Mouse (Mus musculus): ENCODE data around the gene Bin2.

The Bin2 gene

GRCm38 (mm10) chr15:100681770-100682169, 12.4 kb upstream of the Bin2 start:
- no peak for DNase-seq

- DNase-seq: peak; percentile 71
Measured at GRCm38 (mm10) chr15:100680381-100680780, 11.0 kb upstream of the Bin2 start.

GRCm38 (mm10) chr15:100679005-100679404, 9.7 kb upstream of the Bin2 start:
- no peak for DNase-seq

DNA sequence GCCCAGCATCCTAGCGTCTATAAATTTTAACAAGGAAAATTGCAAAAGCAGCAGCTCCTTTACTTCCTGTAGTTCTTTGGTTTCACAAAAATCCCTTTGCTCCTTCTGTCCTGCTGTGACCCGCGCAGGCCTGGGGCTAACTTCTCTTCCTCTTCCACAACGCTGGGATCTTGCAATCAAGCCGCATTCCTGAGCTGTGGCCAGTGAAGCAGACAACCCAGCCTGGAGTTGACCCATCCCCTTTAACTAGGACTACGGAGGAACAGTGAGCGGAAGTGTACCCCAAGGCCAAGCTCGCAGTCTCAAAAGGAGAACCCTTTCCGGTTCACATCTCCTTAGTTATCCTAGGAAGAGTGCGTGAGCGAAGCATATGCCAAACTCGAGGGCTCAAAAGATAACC, 9.2 kb upstream of the Bin2 start:
- DNase-seq: no peak

DNA sequence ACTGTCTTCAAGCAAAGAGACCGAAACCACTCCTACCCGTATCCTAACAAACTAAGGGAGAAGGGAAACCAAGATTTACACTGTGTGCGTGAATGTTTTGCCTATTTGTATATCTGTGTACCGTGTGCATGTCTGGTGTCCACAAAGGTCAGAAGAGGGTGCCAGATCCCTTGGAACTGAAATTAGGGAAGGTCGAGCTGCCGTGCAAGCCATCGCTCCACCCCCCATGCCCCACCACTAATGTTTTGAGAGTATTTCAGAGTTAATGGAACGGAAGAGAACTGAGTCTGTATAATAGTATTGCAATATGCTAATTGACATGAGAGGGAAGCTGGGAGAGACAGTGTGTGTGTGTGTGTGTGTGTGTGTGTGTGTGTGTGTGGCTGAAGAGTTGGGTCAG, 8.3 kb upstream of the Bin2 start:
- DNase-seq: no peak

DNA sequence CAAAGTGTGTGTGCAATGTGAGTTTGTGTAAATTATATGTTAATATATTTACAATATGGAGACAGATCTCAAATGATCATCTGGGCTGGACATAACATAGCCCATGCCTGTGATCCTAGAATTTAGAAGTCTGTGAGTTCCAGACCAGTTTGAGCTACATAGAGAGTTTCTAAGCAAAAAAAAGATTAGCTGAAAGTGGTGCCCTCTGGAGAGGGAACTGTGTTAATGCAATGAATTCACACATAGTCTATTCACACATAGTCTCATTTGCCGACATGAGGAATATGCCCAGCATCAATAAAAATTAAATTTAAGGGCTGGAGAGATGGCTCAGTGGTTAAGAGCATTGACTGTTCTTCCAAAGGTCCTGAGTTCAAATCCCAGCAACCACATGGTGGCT, 7.2 kb upstream of the Bin2 start:
- no peak for DNase-seq

DNA sequence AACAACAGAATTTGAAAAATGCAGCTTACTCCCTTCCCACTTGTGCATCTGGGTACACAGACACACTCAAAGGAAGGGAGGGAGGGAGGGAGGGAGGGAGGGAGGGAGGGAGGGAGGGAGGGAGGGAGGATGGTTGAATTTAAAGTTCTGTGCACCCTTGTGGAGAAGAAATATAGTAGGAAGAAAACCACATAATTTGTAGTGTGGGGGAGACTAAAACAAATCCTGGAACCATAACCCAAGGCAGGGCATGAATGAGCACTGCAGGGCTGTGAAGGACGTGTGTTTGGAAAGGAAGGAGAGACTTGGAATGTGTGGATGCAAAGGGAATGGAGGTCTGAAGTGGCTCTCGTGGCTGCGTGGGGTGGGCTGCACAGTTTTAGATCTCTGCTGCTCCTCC, 6.1 kb upstream of the Bin2 start:
- no peak for DNase-seq

DNA sequence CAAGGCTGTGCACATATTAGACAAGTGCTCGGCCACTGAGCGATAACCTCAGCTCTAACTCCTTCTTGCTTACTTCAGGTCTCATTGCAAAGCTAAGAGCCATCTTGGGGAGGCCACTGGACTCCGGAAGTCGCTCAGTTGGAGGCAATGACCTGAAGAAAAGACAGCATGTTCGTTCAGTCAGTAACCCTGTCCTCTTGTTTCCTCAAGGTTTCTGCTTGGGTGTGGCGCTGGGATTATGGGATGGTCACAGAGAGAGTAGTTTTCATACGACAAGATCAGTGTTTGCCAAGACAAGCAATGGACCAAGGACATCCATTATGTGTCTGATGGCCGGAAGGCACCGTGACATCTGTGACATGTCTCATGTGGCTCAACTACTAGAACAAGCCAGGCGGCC, 5.2 kb upstream of the Bin2 start:
- DNase-seq: no peak

DNA sequence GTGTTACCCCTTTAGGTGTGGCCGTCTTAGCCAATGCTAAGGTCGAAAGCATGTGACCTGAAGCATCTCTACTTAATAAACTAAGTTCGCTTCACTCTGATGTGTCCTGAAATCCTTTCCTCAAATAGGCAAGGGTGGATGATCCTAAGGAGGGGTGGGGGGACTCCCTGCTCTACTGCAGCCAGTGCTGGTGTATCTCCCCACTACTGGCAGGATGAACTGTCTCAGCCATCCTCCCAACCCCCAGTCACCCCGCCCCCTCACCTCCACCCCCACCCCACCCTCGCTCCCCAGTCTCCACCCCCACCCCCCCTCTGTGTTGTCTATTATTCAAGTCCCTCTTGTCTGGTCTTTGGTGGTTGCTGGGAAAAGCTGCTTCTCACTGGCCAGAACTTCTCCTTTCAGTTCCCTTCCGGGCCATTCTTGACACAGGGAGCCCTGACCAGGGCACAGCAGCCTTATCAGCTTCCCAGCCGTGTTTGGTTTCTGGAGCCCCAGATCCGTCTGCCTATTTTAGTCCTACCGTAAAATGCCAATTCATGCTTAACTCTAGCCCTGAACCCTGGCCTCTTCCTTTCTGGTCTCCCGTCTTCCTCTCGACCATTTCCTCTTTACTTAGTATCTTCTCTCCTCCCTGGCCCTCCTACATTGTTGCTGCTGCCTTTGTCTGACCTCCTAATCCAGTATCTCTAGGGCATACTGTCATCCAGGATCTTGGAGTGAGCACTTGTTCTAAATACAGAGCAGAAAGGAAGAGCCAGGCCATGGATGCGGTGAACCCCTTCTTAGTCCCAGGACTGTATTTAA, 4.4 kb upstream of the Bin2 start:
- DNase-seq: no peak

GRCm38 (mm10) chr15:100670833-100671232, 1.5 kb upstream of the Bin2 start:
- DNase-seq: no peak

GRCm38 (mm10) chr15:100670004-100670403, 651 bp upstream of the Bin2 start:
- DNase-seq: no peak

GRCm38 (mm10) chr15:100667871-100668545, 1.3 kb downstream of the Bin2 start:
- peak; percentile 63 for DNase-seq

DNA sequence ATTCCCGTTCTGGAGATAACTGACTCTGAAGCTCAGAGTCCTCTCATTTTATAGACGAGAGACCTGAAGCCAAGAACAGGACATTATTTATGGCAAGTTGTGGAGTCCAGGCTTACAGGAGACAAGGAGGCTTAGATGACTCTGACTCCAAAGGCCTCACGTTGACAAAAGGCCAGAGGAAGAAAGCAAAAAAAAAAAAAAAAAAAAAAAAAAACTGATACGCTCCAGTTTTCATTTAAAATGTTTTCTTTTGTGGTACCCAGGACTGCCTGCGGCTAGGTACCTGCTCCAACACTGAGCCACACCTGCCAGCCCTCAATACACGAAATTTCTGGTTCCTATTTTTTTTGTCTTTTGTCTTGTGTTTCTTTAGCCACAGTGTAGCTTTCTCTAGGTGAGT, 1.9 kb downstream of the Bin2 start:
- no peak for DNase-seq

- DNase-seq: peak; percentile 48
Measured at GRCm38 (mm10) chr15:100666851-100667250, 2.5 kb downstream of the Bin2 start.

GRCm38 (mm10) chr15:100666219-100666696, 3.1 kb downstream of the Bin2 start:
- peak; percentile 44 for DNase-seq

DNA sequence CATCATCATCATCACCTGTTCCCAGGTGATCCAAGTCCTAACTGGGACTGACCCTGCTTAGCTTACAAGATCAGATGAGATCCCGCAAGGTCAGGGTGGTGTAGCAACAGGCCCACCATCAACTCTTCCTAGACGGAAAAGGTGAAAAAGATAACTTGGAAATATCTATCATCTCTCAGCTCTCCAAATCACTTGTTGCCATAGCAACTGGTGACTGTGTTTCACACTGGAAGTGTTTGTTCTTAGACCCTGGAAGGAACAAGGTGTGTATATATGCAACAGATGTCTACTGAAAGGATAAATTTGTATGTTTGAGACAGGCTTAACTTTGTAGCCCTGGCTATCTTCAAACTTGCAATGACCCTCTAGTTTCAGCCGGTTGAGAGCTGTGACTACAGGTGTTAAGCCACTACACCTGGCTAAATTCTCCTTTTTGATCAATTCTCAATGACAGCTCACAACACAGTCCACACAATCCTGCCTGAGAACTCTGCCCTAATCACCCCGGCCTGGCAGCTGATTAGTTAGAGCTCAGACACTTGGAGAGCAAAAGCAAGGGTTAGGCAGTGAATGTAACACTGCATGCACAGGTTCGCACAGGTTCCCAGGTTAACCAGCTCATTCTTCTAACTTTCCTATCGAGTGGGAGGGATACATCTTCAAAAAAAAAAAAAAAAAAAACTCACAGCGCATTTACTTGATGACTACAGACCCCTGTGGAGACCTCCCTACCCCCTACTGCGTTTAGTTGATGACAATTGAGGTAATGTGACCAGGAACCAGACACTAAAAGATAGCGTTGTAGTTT, 3.7 kb downstream of the Bin2 start:
- DNase-seq: no peak

DNA sequence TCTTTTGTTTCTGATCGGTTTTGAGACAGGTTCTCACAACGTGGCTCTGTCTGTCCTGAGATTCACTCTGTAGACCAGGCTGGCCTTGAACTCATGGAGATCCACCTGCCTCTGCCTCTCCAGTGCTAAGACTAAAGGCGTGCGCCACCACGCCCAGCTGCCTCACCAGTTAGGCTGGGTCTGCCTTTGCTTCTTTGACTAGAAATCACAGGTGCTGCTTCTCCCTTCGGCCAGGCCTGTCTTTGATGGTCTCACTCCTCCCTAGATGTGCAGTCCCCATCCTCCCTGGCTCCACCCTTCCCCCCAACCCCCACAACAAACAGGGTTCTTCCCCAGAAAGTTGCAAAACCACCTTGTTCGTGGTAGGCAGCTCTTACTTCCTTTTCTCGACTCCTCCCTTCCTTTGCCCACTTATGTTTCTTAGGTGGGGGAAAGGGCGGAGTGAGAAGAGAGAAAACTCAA, 4.5 kb downstream of the Bin2 start:
- DNase-seq: peak; percentile 78

DNA sequence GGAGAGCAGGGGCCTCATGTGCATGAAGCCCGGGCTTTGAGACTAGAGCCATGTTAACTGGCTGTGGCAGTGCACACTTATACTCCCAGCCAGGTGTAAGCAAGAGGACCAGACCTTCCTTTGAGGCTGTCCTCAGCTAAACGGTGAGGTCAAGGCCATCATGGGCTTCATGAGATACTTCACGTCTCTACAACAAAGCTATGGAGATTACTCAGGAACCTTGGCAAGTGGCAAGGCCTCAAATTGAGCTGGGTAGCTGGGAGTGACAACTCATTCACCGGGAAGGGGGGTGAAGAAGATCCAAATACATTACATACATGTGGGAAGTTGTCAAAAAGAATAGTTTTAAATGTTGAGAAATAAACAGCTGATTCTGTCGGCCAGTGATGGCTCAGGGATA, 8.5 kb downstream of the Bin2 start:
- no peak for DNase-seq

DNA sequence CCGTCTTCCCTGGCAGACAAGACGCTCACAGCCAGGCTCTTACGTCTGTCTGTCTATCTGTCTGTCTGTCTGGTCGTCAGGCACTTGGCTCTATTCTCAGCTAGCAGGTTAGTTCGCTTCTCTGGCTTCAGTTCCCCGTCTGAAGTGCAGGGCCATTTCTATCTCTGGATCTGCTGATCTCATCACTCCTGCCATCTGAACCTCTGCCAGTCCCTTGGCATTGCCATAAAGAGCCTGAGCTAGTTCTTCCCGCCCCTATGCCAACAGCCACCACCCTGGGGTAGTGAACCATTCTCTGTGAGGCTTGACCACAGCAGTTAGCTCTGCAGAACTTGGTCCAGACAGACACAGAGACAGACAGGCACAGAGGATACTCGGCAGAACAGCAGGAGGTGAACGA, 9.0 kb downstream of the Bin2 start:
- DNase-seq: no peak

GRCm38 (mm10) chr15:100655201-100655600, 14.2 kb downstream of the Bin2 start:
- no peak for DNase-seq

DNA sequence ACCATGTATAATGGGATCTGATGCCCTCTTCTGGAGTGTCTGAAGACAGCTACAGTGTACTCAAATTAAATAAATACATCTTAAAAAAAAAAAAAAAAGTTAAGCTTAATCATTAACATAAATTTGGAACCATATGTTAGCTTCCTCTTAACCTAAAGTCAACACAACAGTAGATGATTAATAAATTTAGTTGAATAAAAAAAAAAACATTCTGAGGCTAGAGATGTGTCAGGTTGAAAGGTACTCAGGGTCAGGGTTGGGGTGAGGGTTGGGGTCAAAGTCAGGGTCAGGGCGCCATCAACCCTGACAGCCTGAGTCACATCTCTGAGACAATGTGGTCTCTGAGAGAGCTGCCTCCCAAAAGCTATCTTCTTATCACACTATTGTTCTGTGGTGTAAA, 15.1 kb downstream of the Bin2 start:
- DNase-seq: no peak

GRCm38 (mm10) chr15:100651610-100652009, 17.7 kb downstream of the Bin2 start:
- DNase-seq: no peak

DNA sequence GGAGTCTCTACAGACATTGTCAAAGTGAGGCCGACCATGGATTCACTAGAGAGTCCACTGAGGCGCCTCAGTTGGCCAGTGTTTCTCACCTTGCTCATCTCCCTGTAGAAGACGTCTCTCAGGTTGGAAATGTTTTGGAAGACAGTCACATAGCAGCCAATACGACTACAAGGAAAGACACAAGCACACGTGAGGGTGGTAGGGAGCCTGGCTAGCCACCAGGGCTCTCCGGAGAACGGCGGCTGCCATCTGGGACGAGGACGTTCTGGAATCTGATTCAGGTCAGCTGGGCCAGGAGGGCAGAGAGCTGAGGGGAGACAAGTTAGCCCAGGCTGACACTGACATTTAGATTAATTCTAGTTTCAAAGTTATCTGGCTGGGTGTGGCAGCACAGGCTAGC, 19.2 kb downstream of the Bin2 start:
- no peak for DNase-seq

DNA sequence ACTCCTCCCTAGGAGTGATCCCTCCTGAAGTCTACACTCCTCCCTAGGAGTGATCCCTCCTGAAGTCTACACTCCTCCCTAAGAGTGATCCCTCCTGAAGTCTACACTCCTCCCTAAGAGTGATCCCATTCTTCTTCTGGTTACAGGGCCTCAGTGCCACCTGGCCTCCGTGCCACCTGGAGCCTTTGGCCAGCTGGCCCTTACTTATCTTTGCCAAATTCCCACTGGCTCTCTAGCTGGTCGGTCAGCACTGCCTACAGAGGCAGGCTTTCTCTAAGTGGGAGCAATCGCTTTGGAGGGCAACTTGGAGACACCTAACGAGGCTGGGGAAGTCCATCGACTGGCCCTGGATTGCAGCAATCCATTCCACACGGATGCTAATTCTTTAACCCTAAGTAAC, 23.2 kb downstream of the Bin2 start:
- DNase-seq: no peak
